Mouse (Mus musculus) embryo, embryonic 9.5 days (tissue): ENCODE data around the gene Arhgef25.

ENCODE experiments used
- DNase-seq: peaks from one replicate; pipeline ENCODE4 v3.0.0-alpha.2; 2017; ENCODE audit errors: extremely low spot score

The Arhgef25 gene

DNA sequence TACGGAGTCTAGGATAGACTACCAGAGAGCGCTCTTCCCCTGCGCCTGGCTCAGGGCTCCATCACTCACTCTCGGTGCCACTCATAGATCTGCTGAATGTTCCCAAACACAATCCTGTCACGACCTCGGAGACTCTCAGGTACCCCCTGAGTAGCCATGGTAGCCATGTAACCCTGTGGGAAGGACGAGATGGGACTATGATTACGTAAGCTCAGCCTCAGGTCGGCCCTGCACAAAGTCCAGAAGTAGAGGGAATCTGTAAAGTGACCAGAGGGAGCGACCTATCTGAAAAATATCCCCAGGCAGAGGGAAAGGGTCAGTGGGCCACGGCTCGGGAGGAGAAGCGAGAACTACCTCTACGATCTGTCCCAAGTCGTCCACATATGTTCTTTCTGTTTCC, 4.4 kb downstream of the Arhgef25 start:
- DNase-seq: no peak

DNA sequence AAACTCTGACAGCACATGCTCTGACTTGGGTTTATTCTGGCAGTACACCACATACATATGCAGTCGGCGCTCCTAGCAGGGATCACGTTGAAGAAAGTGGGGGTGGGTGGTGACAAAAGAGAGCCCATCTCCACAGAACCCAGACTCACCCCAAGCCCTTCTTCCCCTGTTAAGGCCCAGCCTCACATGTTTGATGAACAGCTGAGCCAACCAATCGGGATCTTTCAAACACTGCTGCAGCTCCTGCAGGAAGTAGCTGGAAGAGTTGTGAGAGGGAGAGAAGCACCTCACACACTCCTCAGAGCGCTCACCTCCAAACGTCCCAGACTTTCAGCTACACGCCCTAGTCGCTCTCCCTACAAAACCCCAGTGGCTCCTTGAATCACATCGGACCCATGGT, 4.8 kb downstream of the Arhgef25 start:
- no peak for DNase-seq

DNA sequence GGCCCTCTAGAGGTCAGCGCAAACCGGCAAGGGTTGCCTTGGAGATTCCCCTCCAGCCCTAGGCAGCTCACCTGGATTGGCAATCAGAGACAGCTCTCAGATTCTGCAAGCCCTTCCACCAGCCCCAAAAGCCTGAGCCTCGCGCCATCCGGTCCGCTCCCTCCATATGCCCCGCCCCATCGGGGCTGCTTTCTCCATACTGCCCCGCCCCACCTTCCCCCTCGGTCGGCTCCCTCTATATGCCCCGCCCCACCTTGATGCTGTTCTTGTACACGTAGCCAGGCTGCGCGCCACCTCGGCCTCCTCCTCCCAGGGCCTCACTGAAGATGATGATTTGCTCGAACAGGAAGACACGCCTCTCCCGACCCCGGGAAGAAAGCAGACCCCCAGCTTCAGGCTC, 6.1 kb downstream of the Arhgef25 start:
- DNase-seq: peak; percentile 45

DNA sequence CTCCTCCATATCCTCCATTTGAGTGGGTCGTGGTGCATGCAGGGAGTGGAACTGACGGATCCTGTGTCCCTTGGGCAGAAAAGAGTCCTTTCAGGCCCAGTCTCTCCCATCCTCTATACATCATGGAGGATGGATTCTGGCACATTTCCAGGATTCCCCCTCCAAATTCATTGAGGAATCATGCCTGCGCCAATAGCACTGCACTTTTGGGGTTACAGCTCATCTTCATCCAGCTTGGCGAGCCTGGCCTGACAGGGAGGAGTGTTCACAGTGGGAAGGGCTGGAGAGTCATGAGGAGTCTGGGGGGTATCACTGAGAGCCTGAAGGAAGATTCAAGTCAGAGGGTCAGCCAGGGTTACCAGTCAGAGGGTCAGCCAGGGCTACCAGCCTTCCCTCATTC, 7.3 kb downstream of the Arhgef25 start:
- no peak for DNase-seq

DNA sequence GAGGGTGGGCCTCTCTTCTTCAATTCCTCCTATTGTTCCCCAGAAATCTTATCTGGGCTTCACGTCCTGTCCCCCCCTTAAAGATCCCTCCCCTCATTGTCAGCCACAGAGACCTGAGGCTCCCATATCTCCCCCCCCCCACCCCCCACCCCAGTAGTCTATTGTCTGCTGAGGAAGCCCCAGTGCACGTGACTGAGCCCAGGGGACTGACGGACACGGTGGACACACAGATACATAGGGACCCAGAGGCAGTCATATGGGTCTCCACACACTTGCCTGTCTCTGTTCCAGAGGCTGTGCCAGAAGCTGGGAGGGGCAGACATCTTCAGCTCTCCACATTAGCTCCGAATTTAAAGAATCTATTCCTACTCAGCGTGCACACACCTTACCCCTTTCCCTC, 8.3 kb downstream of the Arhgef25 start:
- no peak for DNase-seq

DNA sequence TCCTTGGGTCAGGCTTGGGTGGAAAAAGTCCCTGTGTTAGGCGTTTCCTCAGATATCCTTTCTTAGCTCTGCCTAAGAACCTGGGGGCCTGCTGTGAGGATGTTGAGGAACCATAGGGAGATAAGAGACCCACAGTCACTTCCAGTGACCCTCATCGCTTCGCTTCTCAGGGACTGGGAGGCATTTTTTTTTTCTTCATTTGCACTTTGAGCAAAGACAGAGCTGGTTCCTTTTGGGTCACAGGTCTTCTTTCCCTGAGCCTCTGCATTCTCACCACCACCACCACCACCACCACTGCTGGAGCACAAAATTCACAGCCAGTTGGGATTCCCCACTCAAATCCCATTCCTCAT, 9.2 kb downstream of the Arhgef25 start:
- DNase-seq: no peak

DNA sequence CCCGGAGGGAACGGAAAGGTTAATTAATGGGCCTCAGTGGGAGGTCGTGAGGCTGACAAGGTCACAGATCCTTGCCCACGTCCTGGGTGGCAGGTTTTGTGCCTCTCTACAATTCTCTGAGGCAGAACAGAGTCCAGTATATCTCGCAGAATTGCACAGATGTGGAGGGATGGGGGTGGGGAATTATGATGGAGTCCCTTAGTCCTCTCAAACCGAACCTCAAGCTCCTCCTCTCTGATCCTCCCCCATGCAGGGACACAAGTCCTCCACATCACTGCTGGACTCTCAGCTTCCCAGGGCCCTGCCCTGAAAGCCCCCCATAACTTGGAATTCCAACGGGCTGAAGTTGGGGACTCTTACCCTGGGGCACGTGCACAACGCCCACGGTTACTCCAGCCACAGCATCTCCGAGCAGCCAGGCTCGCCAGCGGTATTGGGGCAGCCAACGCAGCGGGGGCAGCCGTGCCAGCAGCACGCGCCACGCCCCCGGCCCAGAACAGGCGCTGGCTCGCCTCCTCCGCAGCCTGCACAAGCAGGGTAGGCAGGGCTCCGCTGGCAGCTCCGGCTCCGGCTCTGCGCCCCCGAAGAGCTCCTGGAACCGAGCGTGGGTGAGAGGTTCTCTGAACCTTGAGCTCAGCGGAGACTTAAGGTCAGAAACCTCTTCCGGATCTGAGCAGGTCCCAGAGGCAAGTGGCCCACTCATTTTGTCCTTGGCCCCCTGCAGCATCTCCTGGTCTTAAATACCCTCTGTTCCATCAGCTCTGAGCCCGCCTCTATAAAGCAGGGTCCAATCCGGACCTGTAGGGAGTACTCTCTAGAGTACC, 9.8 kb downstream of the Arhgef25 start, which contains the start of gene Slc26a10:
Slc26a10 (minus strand) TSS at position 775 of the 824 bp plus-strand sequence.
- DNase-seq: no peak

DNA sequence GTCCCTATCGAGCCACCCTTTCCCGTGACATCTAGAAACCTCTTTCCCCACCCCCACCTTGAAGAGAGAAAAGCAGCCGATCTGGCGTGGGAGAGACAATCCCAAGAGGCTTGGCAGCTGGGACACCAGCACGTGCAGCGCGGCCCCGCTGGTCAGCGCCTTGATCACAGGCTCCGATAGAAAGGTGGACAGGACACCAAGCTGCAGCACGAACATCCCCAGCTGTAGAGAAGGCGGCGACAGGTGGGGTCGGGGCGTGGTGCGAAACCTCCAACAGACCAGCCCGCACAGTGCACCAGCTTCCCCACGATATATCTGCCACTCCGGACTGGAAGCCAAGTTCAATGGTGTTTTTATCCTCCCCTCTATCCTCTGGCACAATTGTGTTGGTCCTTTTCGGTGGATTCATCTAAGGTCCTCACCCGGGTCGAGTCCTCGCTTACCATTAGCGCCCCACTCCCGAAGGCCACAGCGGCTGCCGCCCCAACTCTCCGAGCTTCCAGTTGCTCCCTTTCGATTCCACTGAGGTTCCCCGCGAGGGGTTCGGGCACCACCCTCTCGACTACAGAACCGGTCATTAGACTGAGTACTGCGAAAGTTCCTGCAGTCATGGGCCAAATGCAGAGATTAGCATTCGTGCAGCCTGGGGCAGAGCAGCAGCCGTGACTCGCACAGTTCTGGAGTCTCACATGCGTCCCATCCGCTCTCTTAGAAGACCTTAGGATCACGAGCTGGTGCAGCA, 11.4 kb downstream of the Arhgef25 start:
- DNase-seq: no peak

DNA sequence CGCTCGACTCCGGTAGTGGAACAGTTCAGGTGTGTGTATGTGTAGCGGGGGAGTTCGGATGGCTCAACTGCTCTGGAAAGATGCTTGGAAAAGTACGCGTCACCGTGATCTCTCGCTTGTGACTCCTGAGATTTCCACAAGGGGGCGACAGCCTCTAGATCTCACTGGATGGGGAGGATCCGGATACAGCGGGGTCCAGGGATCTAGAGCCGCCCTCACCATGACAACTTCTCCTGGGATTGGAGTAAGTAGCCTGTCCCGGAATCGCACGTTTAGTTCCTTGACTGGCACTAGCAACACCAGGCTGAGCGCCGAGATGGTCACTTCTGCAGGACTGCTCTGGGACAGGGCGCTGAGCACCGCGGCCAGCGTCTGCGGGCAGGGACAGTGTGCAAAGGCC, 12.2 kb downstream of the Arhgef25 start:
- peak; percentile 87 for DNase-seq

DNA sequence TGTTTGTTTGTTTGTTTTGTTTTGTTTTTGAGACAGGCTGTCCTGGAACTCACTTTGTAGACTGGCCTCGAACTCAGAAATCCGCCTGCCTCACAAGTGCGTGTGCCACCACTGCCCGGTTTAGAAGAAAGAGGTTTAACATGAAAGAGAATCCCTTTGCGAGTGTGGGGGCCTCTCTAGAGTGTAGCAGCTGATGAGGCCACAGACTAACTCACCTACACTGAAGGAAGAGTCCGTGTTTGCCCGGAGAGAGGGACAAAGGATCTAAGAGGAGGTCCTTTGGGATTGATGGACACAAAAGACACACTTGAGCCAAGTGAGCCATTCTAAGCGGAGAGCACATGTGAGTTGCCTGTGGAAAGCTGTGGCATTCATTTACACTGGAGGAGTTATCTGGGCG, 12.6 kb downstream of the Arhgef25 start:
- no peak for DNase-seq

DNA sequence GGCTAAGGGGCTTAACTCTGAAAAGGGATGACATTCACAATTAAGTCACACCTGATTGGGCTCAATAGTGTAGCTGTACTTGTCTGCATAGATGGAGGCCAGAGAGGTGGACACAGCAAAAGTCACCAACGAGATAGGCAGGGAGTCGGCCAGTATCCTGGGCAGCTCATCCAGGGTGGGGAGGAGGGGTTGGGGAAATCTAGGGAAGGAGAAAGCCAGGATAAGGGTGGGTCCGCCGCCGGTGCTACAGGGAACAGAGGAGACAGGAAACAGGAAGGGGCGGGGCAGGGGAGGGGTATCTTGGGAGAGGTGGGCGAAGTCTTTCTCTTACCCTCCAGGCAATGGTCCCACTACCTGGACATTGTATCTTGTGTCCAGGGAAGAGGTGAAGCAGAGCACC, 13.1 kb downstream of the Arhgef25 start:
- DNase-seq: no peak

DNA sequence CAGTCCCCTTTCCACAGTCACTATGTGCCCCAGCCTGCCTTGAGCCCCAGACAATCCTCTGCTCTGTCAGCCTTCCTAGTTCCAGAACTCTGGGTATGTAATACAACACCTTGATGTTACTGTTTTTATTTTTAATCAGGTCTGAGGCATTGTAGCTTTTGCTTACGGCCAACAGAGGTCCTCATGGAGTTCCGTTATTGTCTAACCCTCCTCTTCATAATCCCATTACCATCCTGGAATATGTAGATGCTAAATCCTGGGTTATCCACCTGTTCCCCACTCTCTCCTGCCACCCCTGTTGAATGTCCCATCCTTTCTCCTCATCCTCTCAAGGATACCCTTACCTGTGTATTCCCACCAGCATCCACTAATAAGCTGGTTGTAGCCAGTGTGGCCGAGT, 13.7 kb downstream of the Arhgef25 start:
- no peak for DNase-seq

DNA sequence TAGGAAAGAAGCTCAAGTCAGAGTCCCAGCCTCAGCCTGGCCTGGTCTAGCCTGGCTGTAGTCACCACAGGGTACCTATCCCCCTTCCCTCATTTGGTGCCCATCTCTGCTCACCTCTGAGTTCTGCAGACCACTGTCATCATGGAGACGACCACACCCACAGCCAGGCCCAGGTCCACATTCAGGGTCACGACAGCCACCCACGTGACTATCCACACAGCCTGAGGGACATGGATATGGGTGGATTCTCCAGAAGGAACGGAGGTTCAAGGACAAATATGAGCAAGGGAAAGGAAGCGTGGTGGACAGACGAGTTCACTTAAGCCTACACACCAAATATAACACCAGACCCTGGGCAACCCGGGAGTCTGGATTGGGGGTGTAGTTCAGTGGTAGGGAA, 15.7 kb downstream of the Arhgef25 start:
- DNase-seq: no peak

DNA sequence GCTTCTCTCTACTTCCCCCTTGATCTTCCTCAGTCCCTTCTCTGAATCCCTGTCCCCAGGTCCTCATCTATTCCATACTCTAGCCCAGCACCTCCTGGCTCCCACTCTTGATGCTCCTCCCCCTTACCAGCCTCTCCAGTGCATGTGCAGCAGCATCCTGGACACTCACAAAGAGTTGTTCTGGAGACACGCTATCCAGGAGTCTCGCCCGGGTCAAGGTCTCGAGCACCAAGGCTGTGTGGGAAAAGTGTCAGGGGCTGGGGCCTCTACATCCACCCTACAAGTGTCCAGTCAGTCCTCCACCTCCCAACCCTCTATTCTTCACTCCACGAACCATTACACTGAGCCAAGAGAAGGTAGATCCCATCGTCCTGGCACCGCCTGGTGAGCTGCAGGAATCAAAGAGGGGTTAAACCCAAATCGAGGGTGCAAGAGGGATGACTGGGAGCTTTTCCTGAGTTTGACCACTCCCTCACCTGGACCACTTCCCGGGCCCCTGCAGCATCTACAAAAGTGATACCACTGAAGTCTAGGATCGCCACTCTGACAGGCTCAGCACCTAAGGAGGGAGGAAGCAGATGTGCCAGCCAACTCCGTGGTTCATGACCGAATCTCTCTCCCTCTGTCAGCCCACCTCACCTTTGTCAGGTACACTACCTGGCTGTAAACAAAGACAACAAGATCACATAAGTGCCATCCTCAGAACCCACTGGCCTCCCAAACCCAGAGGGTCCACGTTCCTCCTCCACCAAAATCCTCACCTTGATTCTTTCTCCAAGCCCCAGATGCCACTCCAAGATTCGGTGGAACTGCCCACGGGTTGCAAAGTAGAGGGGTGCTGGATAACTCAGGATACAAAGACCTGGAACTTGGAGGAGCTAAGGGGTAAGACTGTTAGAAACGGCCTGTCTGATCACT, 16.5 kb downstream of the Arhgef25 start:
- no peak for DNase-seq

DNA sequence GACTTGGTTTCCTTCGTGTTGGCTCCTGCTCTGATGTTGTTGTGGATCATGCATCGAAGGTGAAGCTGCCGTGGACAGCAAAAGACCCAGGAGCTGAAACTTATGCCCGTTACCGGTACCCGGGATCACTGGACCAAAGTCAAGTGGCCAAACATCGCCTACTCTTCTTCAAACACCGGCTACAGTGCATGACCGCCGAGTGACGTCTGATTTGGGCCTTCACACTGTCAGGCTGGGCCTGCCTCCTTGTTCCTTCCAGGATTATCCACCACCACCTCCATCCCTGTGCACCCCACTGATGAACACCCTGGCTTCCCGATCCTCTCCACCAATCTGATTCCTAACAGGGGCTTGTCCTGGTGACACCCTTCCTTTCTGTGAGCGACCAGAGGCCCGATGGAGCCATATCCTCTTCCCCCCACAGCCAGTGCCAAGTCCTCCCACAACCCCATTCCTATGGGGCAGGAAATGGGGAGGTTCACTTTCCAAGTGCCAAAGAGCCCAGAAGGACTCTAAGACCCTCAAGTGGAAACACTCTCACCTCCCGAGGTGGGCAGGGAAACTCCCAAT, 18.2 kb downstream of the Arhgef25 start:
- no peak for DNase-seq

DNA sequence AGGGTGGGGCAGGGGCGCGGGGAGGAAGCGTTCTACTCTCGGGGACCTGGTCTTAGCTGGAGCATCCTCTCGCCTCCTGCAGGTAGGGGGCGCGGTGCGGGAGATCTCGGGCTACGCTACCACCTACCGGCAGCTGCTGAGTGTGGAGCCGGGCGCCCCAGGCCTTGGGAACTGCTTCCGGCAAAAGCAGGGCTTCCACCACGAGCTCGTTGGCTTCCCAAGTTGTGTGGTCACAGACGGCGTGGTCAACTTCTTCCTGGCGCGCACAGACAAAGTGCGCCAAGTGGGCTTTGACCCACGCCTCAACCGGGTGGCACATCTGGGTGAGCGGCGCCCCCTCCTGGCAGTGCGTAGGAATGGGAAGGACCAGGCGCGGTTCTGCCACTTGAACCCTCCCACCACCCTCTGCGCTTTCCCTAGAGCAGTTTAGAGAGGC, 19.0 kb downstream of the Arhgef25 start:
- DNase-seq: peak; percentile 83

DNA sequence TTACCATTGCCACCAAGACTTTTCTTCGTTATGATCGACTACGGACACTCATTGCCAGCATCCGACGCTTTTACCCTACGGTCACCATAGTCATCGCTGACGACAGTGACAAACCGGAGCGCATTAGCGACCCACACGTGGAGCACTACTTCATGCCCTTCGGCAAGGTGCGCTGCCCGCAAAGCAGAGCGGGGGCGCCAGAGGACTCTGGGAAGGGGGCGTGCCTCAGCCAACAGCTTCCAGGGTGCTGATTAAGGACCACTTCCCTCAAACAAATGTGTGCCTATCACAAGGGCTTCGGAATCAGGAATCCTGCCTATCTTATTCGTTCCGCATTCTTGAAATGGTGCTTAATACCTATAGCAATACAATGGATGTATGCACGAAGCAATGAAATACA, 19.9 kb downstream of the Arhgef25 start:
- peak; percentile 65 for DNase-seq

DNA sequence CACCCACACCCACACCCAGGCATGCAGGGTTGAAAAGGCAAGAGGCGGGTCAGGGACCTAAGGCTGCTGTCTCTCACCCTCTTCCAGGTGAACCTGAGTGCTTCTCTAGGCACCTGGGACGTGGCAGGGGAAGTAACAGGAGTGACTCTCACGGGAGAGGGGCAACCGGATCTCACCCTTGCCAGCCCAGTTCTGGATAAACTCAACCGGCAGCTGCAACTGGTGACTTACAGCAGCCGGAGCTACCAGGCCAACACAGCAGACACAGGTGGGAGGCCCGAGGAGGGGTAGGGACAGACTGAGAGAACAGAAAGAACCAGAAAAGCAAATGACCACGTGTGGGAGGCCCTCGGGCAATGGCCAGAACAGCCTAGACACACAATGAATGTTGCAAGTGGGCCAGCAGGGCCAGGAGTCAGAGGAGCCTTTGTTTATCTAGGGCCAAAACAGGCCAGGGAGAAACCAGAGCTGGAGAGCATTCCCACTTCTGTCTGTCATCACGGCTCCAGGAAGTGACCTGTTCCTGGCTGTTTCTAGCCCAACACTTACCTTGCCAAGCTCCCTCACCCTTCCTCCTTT, 22.2 kb downstream of the Arhgef25 start:
- no peak for DNase-seq

DNA sequence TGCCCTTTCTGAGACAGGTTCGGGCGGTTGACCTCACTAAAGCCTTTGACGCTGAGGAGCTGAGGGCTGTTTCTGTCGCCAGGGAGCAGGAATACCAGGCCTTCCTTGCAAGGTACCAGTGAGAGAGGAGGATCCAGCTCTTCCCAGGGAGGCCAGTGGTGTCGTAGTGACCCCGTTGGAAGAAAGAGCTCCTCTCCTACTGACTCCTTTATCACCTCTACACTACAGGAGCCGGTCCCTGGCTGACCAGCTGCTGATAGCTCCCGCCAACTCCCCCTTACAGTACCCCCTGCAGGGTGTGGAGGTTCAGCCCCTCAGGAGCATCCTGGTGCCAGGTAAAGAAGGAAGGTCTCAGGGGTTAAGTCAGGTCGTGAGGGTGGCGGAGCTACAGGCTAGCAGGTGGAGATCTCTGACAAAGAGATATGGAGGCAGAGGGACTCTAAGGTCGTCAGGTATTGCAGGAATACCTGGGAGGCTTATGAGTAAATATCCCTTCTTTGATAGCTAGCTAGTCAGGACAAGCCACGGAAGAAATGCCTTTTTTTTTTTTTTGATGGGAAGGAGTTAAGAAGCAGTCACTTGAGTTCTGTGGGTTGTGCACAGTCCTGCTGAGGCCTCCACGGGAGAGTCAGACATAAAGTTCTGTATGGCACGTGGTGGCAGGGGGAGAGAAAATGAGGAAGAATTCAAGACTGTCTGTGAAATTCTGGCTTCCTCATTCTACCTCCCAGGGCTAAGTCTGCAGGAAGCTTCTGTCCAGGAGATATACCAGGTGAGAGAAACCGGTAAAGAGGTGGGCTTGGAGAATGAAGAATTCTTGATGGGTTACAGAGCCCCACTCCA, 22.9 kb downstream of the Arhgef25 start:
- no peak for DNase-seq

DNA sequence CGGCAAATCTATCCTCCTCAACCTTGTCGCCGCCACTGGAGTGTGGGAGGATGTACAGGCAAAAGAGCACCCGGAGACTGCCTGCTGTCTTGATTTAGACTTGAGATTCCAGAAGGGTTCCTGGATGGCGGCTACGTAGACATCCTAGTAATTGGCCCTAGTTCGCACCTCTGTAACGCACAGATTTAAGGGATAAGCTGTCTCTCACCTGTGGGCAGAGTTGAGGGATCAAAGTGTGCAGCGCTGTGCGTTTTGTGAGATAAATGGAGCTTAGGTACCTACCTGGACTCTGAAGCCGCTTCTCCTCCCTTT, 23.5 kb downstream of the Arhgef25 start:
- DNase-seq: no peak
